Mouse (Mus musculus): ENCODE data around the gene Tmem129. TPM values are rescaled to one million over a fixed set of nuclear protein-coding genes. Genes with fewer than 3 reads are reported as not detected.

Gene Tmem129
- polyA plus RNA-seq, 1 experiment from 2014 or later, result 27.7 TPM

GRCm38 (mm10) chr5:33656739-33657138 lies 1.5 kb downstream of the Tmem129 start:
- H3K4me1 ChIP-seq, result peaks cover 46% of the 10 kb centered on the region
- 42% methylated on average over 1 of the region's 1 CpGs for WGBS
- H3K9ac ChIP-seq (replicated peaks), result peak overlapping the region; percentile 75
- H3K27ac ChIP-seq (replicated peaks), result peak overlapping the region; percentile 99
- no peaks in the 10 kb centered on the region for H3K9me3 ChIP-seq (replicated peaks)
- no peak for ATAC-seq (ENCODE audit: low FRiP score)
- peaks cover 14% of the 10 kb centered on the region for H3K36me3 ChIP-seq
- no peaks in the 10 kb centered on the region for H3K27me3 ChIP-seq (replicated peaks)
- H3K4me2 ChIP-seq, result peak overlapping the region; percentile 93
- peak overlapping the region; percentile 82 for H3K4me3 ChIP-seq (replicated peaks)

- 95% methylated on average over 10 of the region's 10 CpGs for WGBS
- H3K9me3 ChIP-seq (replicated peaks), result no peaks in the 10 kb centered on the region
- no peak overlapping the region for H3K4me2 ChIP-seq
- no peak overlapping the region for H3K9ac ChIP-seq (replicated peaks)
- no peaks in the 10 kb centered on the region for H3K27me3 ChIP-seq (replicated peaks)
- no peak for ATAC-seq (ENCODE audit: low FRiP score)
- H3K4me3 ChIP-seq (replicated peaks), result no peak overlapping the region
- H3K4me1 ChIP-seq, result peaks cover 56% of the 10 kb centered on the region
- H3K27ac ChIP-seq (replicated peaks), result no peak overlapping the region
- peaks cover 14% of the 10 kb centered on the region for H3K36me3 ChIP-seq
Measured at GRCm38 (mm10) chr5:33655251-33655840, 2.9 kb downstream of the Tmem129 start.

GRCm38 (mm10) chr5:33654424-33654823 lies 3.8 kb downstream of the Tmem129 start:
- peaks cover 20% of the 10 kb centered on the region for H3K36me3 ChIP-seq
- H3K4me2 ChIP-seq, result no peak overlapping the region
- no peak overlapping the region for H3K9ac ChIP-seq (replicated peaks)
- H3K4me1 ChIP-seq, result peaks cover 61% of the 10 kb centered on the region
- H3K9me3 ChIP-seq (replicated peaks), result no peaks in the 10 kb centered on the region
- H3K4me3 ChIP-seq (replicated peaks), result no peak overlapping the region
- no peaks in the 10 kb centered on the region for H3K27me3 ChIP-seq (replicated peaks)
- H3K27ac ChIP-seq (replicated peaks), result no peak overlapping the region
- ATAC-seq (ENCODE audit: low FRiP score), result no peak
- WGBS, result 97% methylated on average over 13 of the region's 13 CpGs

- Histone ChIP-seq H3K27ac (replicated peaks) (peak overlapping the region; percentile 99), H3K9ac (replicated peaks) (0 out of 2 replicates have a peak overlapping the region, but pooled peaks have one; percentile 11), H3K4me1 (peaks cover 51% of the 10 kb centered on the region), H3K4me3 (replicated peaks) (peak overlapping the region; percentile 85), H3K36me3 (peaks cover 28% of the 10 kb centered on the region), H3K4me2 (peak overlapping the region; percentile 68), H3K9me3 (replicated peaks) (no peaks in the 10 kb centered on the region), H3K27me3 (replicated peaks) (no peaks in the 10 kb centered on the region)
- WGBS, result 2% methylated on average over 9 of the region's 9 CpGs
- ATAC-seq (ENCODE audit: low FRiP score), result peak; percentile 7; the same call in 1 of the 2 replicates
Measured at GRCm38 (mm10) chr5:33652783-33653173, 5.4 kb downstream of the Tmem129 start.

GRCm38 (mm10) chr5:33651921-33652782 lies 6.1 kb downstream of the Tmem129 start, which contains the start of gene Slbp:
Gene Slbp (minus strand): TSS chr5:33652574.
- ATAC-seq (ENCODE audit: low FRiP score), result peak; percentile 95
- H3K27me3 ChIP-seq (replicated peaks), result no peaks in the 10 kb centered on the region
- WGBS, result under 1% methylated on average over 82 of the region's 82 CpGs
- H3K27ac ChIP-seq (replicated peaks), result peak within 1 kb of the TSS; percentile 99
- H3K4me2 ChIP-seq, result peak within 1 kb of the TSS; percentile 68
- H3K9me3 ChIP-seq (replicated peaks), result no peaks in the 10 kb centered on the region
- peaks cover 50% of the 10 kb centered on the region for H3K4me1 ChIP-seq
- H3K4me3 ChIP-seq (replicated peaks), result peak within 1 kb of the TSS; percentile 85
- H3K36me3 ChIP-seq, result peaks cover 32% of the 10 kb centered on the region
- H3K9ac ChIP-seq (replicated peaks), result peak within 1 kb of the TSS; percentile 85

GRCm38 (mm10) chr5:33651541-33651920 lies 6.7 kb downstream of the Tmem129 start:
- Histone ChIP-seq H3K4me1 (peaks cover 44% of the 10 kb centered on the region), H3K9ac (replicated peaks) (peak overlapping the region; percentile 85), H3K4me2 (peak overlapping the region; percentile 68), H3K36me3 (peaks cover 33% of the 10 kb centered on the region), H3K27ac (replicated peaks) (peak overlapping the region; percentile 99), H3K4me3 (replicated peaks) (peak overlapping the region; percentile 85), H3K27me3 (replicated peaks) (no peaks in the 10 kb centered on the region), H3K9me3 (replicated peaks) (no peaks in the 10 kb centered on the region)
- ATAC-seq (ENCODE audit: low FRiP score), result no peak; the same call in 1 of the 2 replicates
- whole genome bisulfite sequencing, result 0% methylated on average over 11 of the region's 11 CpGs

GRCm38 (mm10) chr5:33651017-33651416 lies 7.2 kb downstream of the Tmem129 start:
- H3K4me3 ChIP-seq (replicated peaks), result peak overlapping the region; percentile 85
- WGBS, result 13% methylated on average over 2 of the region's 2 CpGs
- peak overlapping the region; percentile 68 for H3K4me2 ChIP-seq
- peak overlapping the region; percentile 85 for H3K9ac ChIP-seq (replicated peaks)
- H3K4me1 ChIP-seq, result peaks cover 39% of the 10 kb centered on the region
- peak overlapping the region; percentile 99; the same call in 1 of the 2 replicates for H3K27ac ChIP-seq (replicated peaks)
- H3K36me3 ChIP-seq, result peaks cover 38% of the 10 kb centered on the region
- no peaks in the 10 kb centered on the region for H3K27me3 ChIP-seq (replicated peaks)
- H3K9me3 ChIP-seq (replicated peaks), result no peaks in the 10 kb centered on the region
- ATAC-seq (ENCODE audit: low FRiP score), result no peak

GRCm38 (mm10) chr5:33640652-33641051 lies 17.6 kb downstream of the Tmem129 start:
- H3K27ac ChIP-seq (replicated peaks), result no peak overlapping the region
- 37% methylated on average over 3 of the region's 3 CpGs for whole genome bisulfite sequencing
- ATAC-seq (ENCODE audit: low FRiP score), result no peak
- no peaks in the 10 kb centered on the region for H3K27me3 ChIP-seq (replicated peaks)
- no peak overlapping the region for H3K9ac ChIP-seq (replicated peaks)
- no peaks in the 10 kb centered on the region for H3K4me1 ChIP-seq
- no peaks in the 10 kb centered on the region for H3K9me3 ChIP-seq (replicated peaks)
- peaks cover 49% of the 10 kb centered on the region for H3K36me3 ChIP-seq
- no peak overlapping the region for H3K4me3 ChIP-seq (replicated peaks)
- no peak overlapping the region for H3K4me2 ChIP-seq

- Histone ChIP-seq H3K4me1 (no peaks in the 10 kb centered on the region), H3K27me3 (replicated peaks) (no peaks in the 10 kb centered on the region), H3K9me3 (replicated peaks) (no peaks in the 10 kb centered on the region), H3K9ac (replicated peaks) (no peak overlapping the region), H3K4me3 (replicated peaks) (no peak overlapping the region), H3K4me2 (no peak overlapping the region), H3K36me3 (peaks cover 36% of the 10 kb centered on the region), H3K27ac (replicated peaks) (no peak overlapping the region)
- WGBS, result 74% methylated on average over 4 of the region's 4 CpGs
- no peak for ATAC-seq (ENCODE audit: low FRiP score)
Measured at GRCm38 (mm10) chr5:33638826-33639225, 19.4 kb downstream of the Tmem129 start.

- H3K4me1 ChIP-seq, result no peaks in the 10 kb centered on the region
- H3K27ac ChIP-seq (replicated peaks), result no peak overlapping the region
- 84% methylated on average over 3 of the region's 3 CpGs for WGBS
- peaks cover 26% of the 10 kb centered on the region for H3K36me3 ChIP-seq
- no peaks in the 10 kb centered on the region for H3K27me3 ChIP-seq (replicated peaks)
- H3K4me2 ChIP-seq, result no peak overlapping the region
- ATAC-seq (ENCODE audit: low FRiP score), result no peak
- no peak overlapping the region for H3K4me3 ChIP-seq (replicated peaks)
- no peaks in the 10 kb centered on the region for H3K9me3 ChIP-seq (replicated peaks)
- no peak overlapping the region for H3K9ac ChIP-seq (replicated peaks)
Measured at GRCm38 (mm10) chr5:33637606-33638350, 20.4 kb downstream of the Tmem129 start.

- Histone ChIP-seq H3K4me1 (peaks cover 7% of the 10 kb centered on the region), H3K9ac (replicated peaks) (no peak overlapping the region), H3K4me3 (replicated peaks) (no peak overlapping the region), H3K36me3 (peaks cover 8% of the 10 kb centered on the region), H3K9me3 (replicated peaks) (no peaks in the 10 kb centered on the region), H3K27ac (replicated peaks) (no peak overlapping the region), H3K27me3 (replicated peaks) (no peaks in the 10 kb centered on the region), H3K4me2 (no peak overlapping the region)
- WGBS, result 87% methylated on average over 3 of the region's 3 CpGs
- no peak for ATAC-seq (ENCODE audit: low FRiP score)
Measured at GRCm38 (mm10) chr5:33635361-33635760, 22.9 kb downstream of the Tmem129 start.

Measured in neural tube, embryonic 15.5 days (tissue).